Mouse (Mus musculus): Measurements from ENCODE around the gene Nat8f6. TPM values are rescaled to one million over a fixed set of nuclear protein-coding genes. Genes with fewer than 3 reads are reported as not detected.
"Not testable (repeated sequence)": the region's sequence is repeated elsewhere in the genome, so short reads cannot be mapped to it uniquely, and the experiment has no call there.

Gene Nat8f6
- total RNA-seq (2021), result under 1 TPM; 0.28 to 0.45 TPM
- long read RNA-seq, experiment 1, result 0 reads
- long read RNA-seq, experiment 2, result 0 reads

GRCm38 (mm10) chr6:85820837-85821236, at the start of gene Nat8f6, which contains the start of gene Nat8f5:
Gene Nat8f6, minus strand, starts transcription at chr6:85820954.
Gene Nat8f5, minus strand, starts transcription at chr6:85820972.
- no peak for DNase-seq (ENCODE audit: low spot score in 2 of 2)

- not testable (repeated sequence) for DNase-seq (ENCODE audit: low spot score in 2 of 2)
Measured at GRCm38 (mm10) chr6:85869006-85869405, 48.3 kb upstream of the Nat8f6 start, which contains the start of gene Nat8f2. Gene Nat8f2, minus strand, starts transcription at chr6:85869158.

GRCm38 (mm10) chr6:85867726-85868690, 47.3 kb upstream of the Nat8f6 start:
- DNase-seq (ENCODE audit: low spot score in 2 of 2), result no peak

- not testable (repeated sequence) for DNase-seq (ENCODE audit: low spot score in 2 of 2)
Measured at GRCm38 (mm10) chr6:85866995-85867394, 46.2 kb upstream of the Nat8f6 start.

- not testable (repeated sequence) for DNase-seq (ENCODE audit: low spot score in 2 of 2)
Measured at GRCm38 (mm10) chr6:85866166-85866565, 45.4 kb upstream of the Nat8f6 start.

- peak in 1 of 2 experiments; percentile 0 for DNase-seq (ENCODE audit: low spot score in 2 of 2)
Measured at GRCm38 (mm10) chr6:85864900-85865639, 44.3 kb upstream of the Nat8f6 start.

- peak in 1 of 2 experiments; percentile 0 for DNase-seq (ENCODE audit: low spot score in 2 of 2)
Measured at GRCm38 (mm10) chr6:85863840-85864239, 43.1 kb upstream of the Nat8f6 start.

GRCm38 (mm10) chr6:85863136-85863535, 42.4 kb upstream of the Nat8f6 start:
- peak in 1 of 2 experiments; percentile 1 for DNase-seq (ENCODE audit: low spot score in 2 of 2)

- no peak for DNase-seq (ENCODE audit: low spot score in 2 of 2)
Measured at GRCm38 (mm10) chr6:85862565-85862964, 41.8 kb upstream of the Nat8f6 start.

- DNase-seq (ENCODE audit: low spot score in 2 of 2), result peak in 1 of 2 experiments; percentile 0
Measured at GRCm38 (mm10) chr6:85861247-85861646, 40.5 kb upstream of the Nat8f6 start.

- DNase-seq (ENCODE audit: low spot score in 2 of 2), result peak; percentile 37 to 62
Measured at GRCm38 (mm10) chr6:85856194-85856678, 35.5 kb upstream of the Nat8f6 start.

- DNase-seq (ENCODE audit: low spot score in 2 of 2), result no peak
Measured at GRCm38 (mm10) chr6:85853481-85853880, 32.7 kb upstream of the Nat8f6 start.

- no peak for DNase-seq (ENCODE audit: low spot score in 2 of 2)
Measured at GRCm38 (mm10) chr6:85851062-85851773, 30.5 kb upstream of the Nat8f6 start.

GRCm38 (mm10) chr6:85849240-85849639, 28.5 kb upstream of the Nat8f6 start:
- DNase-seq (ENCODE audit: low spot score in 2 of 2), result no peak

GRCm38 (mm10) chr6:85848140-85848539, 27.4 kb upstream of the Nat8f6 start:
- DNase-seq (ENCODE audit: low spot score in 2 of 2), result no peak

GRCm38 (mm10) chr6:85846921-85847320, 26.2 kb upstream of the Nat8f6 start:
- no peak for DNase-seq (ENCODE audit: low spot score in 2 of 2)

- not testable (repeated sequence) for DNase-seq (ENCODE audit: low spot score in 2 of 2)
Measured at GRCm38 (mm10) chr6:85843677-85844458, 23.1 kb upstream of the Nat8f6 start.

GRCm38 (mm10) chr6:85839982-85840381, 19.2 kb upstream of the Nat8f6 start:
- no peak for DNase-seq (ENCODE audit: low spot score in 2 of 2)

- no peak for DNase-seq (ENCODE audit: low spot score in 2 of 2)
Measured at GRCm38 (mm10) chr6:85838674-85839073, 17.9 kb upstream of the Nat8f6 start.

- peak; percentile 9 to 21 for DNase-seq (ENCODE audit: low spot score in 2 of 2)
Measured at GRCm38 (mm10) chr6:85837307-85837706, 16.6 kb upstream of the Nat8f6 start.
